Mouse (Mus musculus) cerebellum, adult 2 months (tissue): ENCODE measurements at regions not wholly inside any gene's neighbourhood (a gene's known extent, or its start where the extent isn't known, plus 50 kb on each side); places are given as distances from the start of the nearest gene placed in this dataset.

Experiments
- CTCF ChIP-seq: fragments of 200-500 bp; IDR thresholded peaks from 2 replicates; pipeline ENCODE4 v1.5.1; 2011; ENCODE audit warnings: low read depth, mild to moderate bottlenecking, control low read depth, low read length, moderate library complexity, borderline replicate concordance; ENCODE audit not compliant: insufficient read depth
- POLR2A ChIP-seq: fragments of 200-500 bp; IDR thresholded peaks from 2 replicates; pipeline ENCODE4 v1.6.1; 2011; ENCODE audit warnings: low read length, control low read depth, borderline replicate concordance; ENCODE audit not compliant: insufficient read depth

GRCm38 (mm10) chr1:83631798-83632197 lies 223.8 kb upstream of the Sphkap start:
- no peak for TF ChIP-seq CTCF
- no peak for TF ChIP-seq POLR2A
